Comparison of ENCODE assay signal across 20 mouse cellular contexts in the genomic region with DNA sequence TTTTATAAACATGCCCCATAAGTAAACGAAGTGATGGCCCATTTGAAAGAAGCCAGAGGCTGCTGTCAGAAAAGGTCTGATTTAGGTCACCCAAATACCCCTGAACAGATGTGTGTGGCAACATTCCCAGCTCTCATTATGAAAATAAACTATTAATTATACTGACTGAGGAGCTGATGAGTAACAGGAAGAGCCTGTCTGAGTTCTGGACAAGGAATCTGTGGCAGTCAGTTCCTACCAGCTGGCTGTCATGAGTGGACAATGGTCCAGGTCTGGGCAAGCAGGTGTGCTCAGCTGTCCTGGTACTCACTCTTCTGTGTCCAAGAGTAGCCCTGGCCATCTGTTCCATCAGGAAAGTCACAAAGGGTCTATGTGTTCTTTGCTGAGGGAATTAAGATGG.
A peak's percentile ranks its signal among the peaks of the same experiment; 100 is the strongest.
DNase-seq lines count a peak whose midpoint lies in the region; ATAC-seq lines count a peak whose summit lies in the region.
"Had no signal": no experiment of that assay in that cellular context is flagged by ENCODE, and none has a peak within 500 bp of the region (broad histone marks: within the 10 kb centered on the region; RNA-seq: fewer than 3 reads in every experiment).

No protein-coding gene starts in this region.

- H3K4me3 ChIP-seq in intestine, embryonic 16.5 days (ENCODE audit: low read length) = no peak overlapping the region
- no peak overlapping the region for H3K4me3 ChIP-seq in forebrain, embryonic 11.5 days (ENCODE audit: low read depth, low read length)
- H3K4me3 ChIP-seq: embryonic facial prominence, embryonic 15.5 days; heart, embryonic 12.5 days; hindbrain, embryonic 12.5 days; liver, embryonic 12.5 days; midbrain, embryonic 13.5 days; neural tube, embryonic 13.5 days; stomach, embryonic 15.5 days had no signal

- H3K9ac ChIP-seq in intestine, embryonic 16.5 days (ENCODE audit: low read depth, low read length) = no peak overlapping the region
- H3K9ac ChIP-seq in forebrain, embryonic 11.5 days (ENCODE audit: low read length) = no peak overlapping the region
- H3K9ac ChIP-seq: embryonic facial prominence, embryonic 15.5 days; forebrain, postnatal 0 days; heart, embryonic 12.5 days; hindbrain, embryonic 12.5 days; liver, embryonic 12.5 days; midbrain, embryonic 13.5 days; neural tube, embryonic 13.5 days; stomach, embryonic 15.5 days had no signal

- H3K27ac ChIP-seq in intestine, embryonic 16.5 days (ENCODE audit: low read length) = no peak overlapping the region
- H3K27ac ChIP-seq in forebrain, embryonic 11.5 days (ENCODE audit: low read depth, low read length) = no peak overlapping the region
- H3K27ac ChIP-seq: embryonic facial prominence, embryonic 15.5 days; hindbrain, embryonic 12.5 days; liver, embryonic 12.5 days; midbrain, embryonic 13.5 days; neural tube, embryonic 13.5 days; stomach, embryonic 15.5 days had no signal

- no peaks in the 10 kb centered on the region for H3K9me3 ChIP-seq in intestine, embryonic 16.5 days (ENCODE audit: control insufficient read depth, low read length)
- H3K9me3 ChIP-seq in forebrain, embryonic 11.5 days (ENCODE audit: control insufficient read depth, low read length) = no peaks in the 10 kb centered on the region
- H3K9me3 ChIP-seq: embryonic facial prominence, embryonic 15.5 days; heart, embryonic 12.5 days; hindbrain, embryonic 12.5 days; liver, embryonic 12.5 days; midbrain, embryonic 13.5 days; neural tube, embryonic 13.5 days; stomach, embryonic 15.5 days had no signal

- 25% methylated on average over 1 of the region's 1 CpGs for WGBS in intestine, embryonic 16.5 days
- WGBS in forebrain, embryonic 11.5 days = 67% methylated on average over 1 of the region's 1 CpGs

- H3K27me3 ChIP-seq in intestine, embryonic 16.5 days (replicated peaks; ENCODE audit: control insufficient read depth, insufficient read depth, low read length) = no peaks in the 10 kb centered on the region
- H3K27me3 ChIP-seq in forebrain, embryonic 11.5 days (ENCODE audit: control insufficient read depth, insufficient read depth, low read length) = no peaks in the 10 kb centered on the region
- H3K27me3 ChIP-seq: embryonic facial prominence, embryonic 15.5 days; heart, embryonic 12.5 days; hindbrain, embryonic 12.5 days; liver, embryonic 12.5 days; midbrain, embryonic 13.5 days; neural tube, embryonic 13.5 days; Patski; stomach, embryonic 15.5 days had no signal

- DNase-seq in embryo, embryonic 10.5 days (ENCODE audit: low spot score) = peak; percentile 7
- no peak for DNase-seq in embryo, embryonic 9.5 days (ENCODE audit: extremely low spot score)
- DNase-seq in kidney, postnatal 4 days = peak; percentile 1 to 2
- DNase-seq in kidney, adult 9 months = no peak
- DNase-seq in lung, postnatal 25 days (ENCODE audit: low spot score) = peak; percentile 17
- DNase-seq in gastrocnemius, adult 18-20 months (ENCODE audit: low spot score) = no peak
- DNase-seq in forebrain, embryonic 11.5 days (ENCODE audit: low spot score) = no peak
- DNase-seq: adrenal gland, adult 8-10 months; forebrain, postnatal 0 days; heart, postnatal 14 days; right cerebral cortex, postnatal 25 days had no signal

- 0 out of 2 replicates have a peak, but pooled peaks have one; percentile 21 for ATAC-seq in intestine, embryonic 16.5 days
- ATAC-seq in forebrain, embryonic 11.5 days (replicated peaks; ENCODE audit: low FRiP score) = no peak
- ATAC-seq: forebrain, postnatal 0 days; liver, embryonic 12.5 days; midbrain, embryonic 13.5 days; Patski had no signal

- H3K4me1 ChIP-seq in intestine, embryonic 16.5 days (ENCODE audit: control insufficient read depth, insufficient read depth, low read length) = no peaks in the 10 kb centered on the region
- H3K4me1 ChIP-seq in forebrain, embryonic 11.5 days (replicated peaks; ENCODE audit: control insufficient read depth, insufficient read depth, low read length) = no peaks in the 10 kb centered on the region
- H3K4me1 ChIP-seq: embryonic facial prominence, embryonic 15.5 days; heart, embryonic 12.5 days; hindbrain, embryonic 12.5 days; liver, embryonic 12.5 days; midbrain, embryonic 13.5 days; neural tube, embryonic 13.5 days; stomach, embryonic 15.5 days had no signal

- H3K36me3 ChIP-seq in intestine, embryonic 16.5 days (ENCODE audit: control insufficient read depth, insufficient read depth, low read length) = no peaks in the 10 kb centered on the region
- no peaks in the 10 kb centered on the region for H3K36me3 ChIP-seq in forebrain, embryonic 11.5 days (ENCODE audit: control insufficient read depth, insufficient read depth, low read length)
- H3K36me3 ChIP-seq: embryonic facial prominence, embryonic 15.5 days; heart, embryonic 12.5 days; hindbrain, embryonic 12.5 days; liver, embryonic 12.5 days; midbrain, embryonic 13.5 days; neural tube, embryonic 13.5 days; stomach, embryonic 15.5 days had no signal

- H3K4me2 ChIP-seq in intestine, embryonic 16.5 days (ENCODE audit: low read depth, low read length) = no peak overlapping the region
- no peak overlapping the region for H3K4me2 ChIP-seq in forebrain, embryonic 11.5 days (ENCODE audit: low read depth, low read length, severe bottlenecking)
- H3K4me2 ChIP-seq: embryonic facial prominence, embryonic 15.5 days; heart, embryonic 12.5 days; hindbrain, embryonic 12.5 days; liver, embryonic 12.5 days; midbrain, embryonic 13.5 days; neural tube, embryonic 13.5 days; stomach, embryonic 15.5 days had no signal

Comparison
In these comparisons a context has a peak if more than half of its experiments do, and no peak if none do; other contexts are left out.
1. DNase-seq: peak in embryo, embryonic 10.5 days (single experiment), kidney, postnatal 4 days (2 of 2) and lung, postnatal 25 days (single experiment); none in embryo, embryonic 9.5 days (single experiment), kidney, adult 9 months (single experiment), gastrocnemius, adult 18-20 months (single experiment) and forebrain, embryonic 11.5 days (single experiment).